Mouse (Mus musculus) bone marrow, adult 2 months (tissue): ENCODE results near the gene Tnnc1.

Source experiments
- CTCF ChIP-seq: fragments of 200-500 bp; IDR thresholded peaks from 2 replicates; pipeline ENCODE4 v1.5.1; 2011; ENCODE audit warnings: low read length, control low read depth; ENCODE audit not compliant: control insufficient read depth, insufficient read depth
- POLR2A ChIP-seq: fragments of 200-500 bp; IDR thresholded peaks from 2 replicates; pipeline ENCODE4 v1.6.1; 2011; ENCODE audit warnings: low read depth, mild to moderate bottlenecking, control low read depth, low read length, borderline replicate concordance; ENCODE audit not compliant: control insufficient read depth

- TF ChIP-seq POLR2A (no peak), CTCF (no peak)
Observed at GRCm38 (mm10) chr14:31258476-31259050, 50.5 kb downstream of the Tnnc1 start.
